Mouse (Mus musculus): ENCODE measurements around the gene Retreg2. TPM values are rescaled to one million over a fixed set of nuclear protein-coding genes. Genes with fewer than 3 reads are reported as not detected.

Retreg2 gene
- 37.5 TPM for polyA plus RNA-seq (2012; fragmentation: generic; extraction: Trizol)
- long read RNA-seq, experiment 1, transcript Retreg2-201 (9 exons, 2,561 nt), result major isoform, 12 of 38 reads
- long read RNA-seq, experiment 1, partial matches to known transcripts, result 18 of 38 reads
- long read RNA-seq, experiment 1, other reads (novel, unspliced or antisense), result 5 of 38 reads
- long read RNA-seq, experiment 2, transcript Retreg2-208 (10 exons, 2,438 nt), result minor isoform, 10 of 84 reads
- long read RNA-seq, experiment 2, transcript Retreg2-201 (9 exons, 2,561 nt), result major isoform, 62 of 84 reads
- long read RNA-seq, experiment 2, partial matches to known transcripts, result 9 of 84 reads
- long read RNA-seq, experiment 2, other reads (novel, unspliced or antisense), result 3 of 84 reads

- H3K4me3 ChIP-seq (ENCODE audit: insufficient read depth, poor library complexity, severe bottlenecking), result peak within 1 kb of the TSS; percentile 50
- TF ChIP-seq CEBPB (IDR thresholded peaks at IDR 0.05; ENCODE audit: low read depth) (no peak), MAX (IDR thresholded peaks at IDR 0.05) (peak; percentile 62), CTCF (IDR thresholded peaks at IDR 0.05; ENCODE audit: control insufficient read depth, insufficient read depth, insufficient read length) (peak; percentile 95), USF1 (IDR thresholded peaks at IDR 0.05; ENCODE audit: low read depth) (peak; percentile 99)
- H3K79me3 ChIP-seq (ENCODE audit: low read depth), result peaks cover 11% of the 10 kb centered on the region
- H3K36me3 ChIP-seq (ENCODE audit: control insufficient read depth, insufficient read depth), result peaks cover 51% of the 10 kb centered on the region
- H3K79me2 ChIP-seq (ENCODE audit: control insufficient read depth, insufficient read depth), result peaks cover 39% of the 10 kb centered on the region
- H3ac ChIP-seq (ENCODE audit: control insufficient read depth, insufficient read length, low read depth), result peak within 1 kb of the TSS; percentile 90
- no peaks in the 10 kb centered on the region for H3K27me3 ChIP-seq (ENCODE audit: control insufficient read depth, insufficient read depth, insufficient read length)
These were observed at the start of gene Retreg2, which contains the start of gene Cnppd1 for GRCm38 (mm10) chr1:75142301-75143261. TSS of gene Retreg2 (plus strand) at chr1:75142778. TSS of gene Cnppd1 (minus strand) at chr1:75142711.

GRCm38 (mm10) chr1:75122211-75122610, 20.4 kb upstream of the Retreg2 start:
- no peaks in the 10 kb centered on the region for H3K27me3 ChIP-seq (ENCODE audit: control insufficient read depth, insufficient read depth, insufficient read length)

GRCm38 (mm10) chr1:75124346-75125321, 17.9 kb upstream of the Retreg2 start, which contains the start of gene Nhej1:
TSS of gene Nhej1 (minus strand) at chr1:75125200.
- Histone ChIP-seq H3K27me3 (ENCODE audit: control insufficient read depth, insufficient read depth, insufficient read length) (no peaks in the 10 kb centered on the region), H3K36me3 (ENCODE audit: control insufficient read depth, insufficient read depth) (no peaks in the 10 kb centered on the region), H3K79me2 (ENCODE audit: control insufficient read depth, insufficient read depth) (no peaks in the 10 kb centered on the region), H3K4me3 (ENCODE audit: insufficient read depth, poor library complexity, severe bottlenecking) (peak within 1 kb of the TSS; percentile 48), H3K79me3 (ENCODE audit: low read depth) (no peaks in the 10 kb centered on the region), H3ac (ENCODE audit: control insufficient read depth, insufficient read length, low read depth) (peak within 1 kb of the TSS; percentile 88)
- TF ChIP-seq MAX (IDR thresholded peaks at IDR 0.05) (peak; percentile 9), CTCF (IDR thresholded peaks at IDR 0.05; ENCODE audit: control insufficient read depth, insufficient read depth, insufficient read length) (peak; percentile 29), FOSL1 (IDR thresholded peaks at IDR 0.05; ENCODE audit: insufficient read depth, low read length, poor library complexity, severe bottlenecking) (no peak)

More at GRCm38 (mm10) chr1:75122211-75122610, 20.4 kb upstream of the Retreg2 start:
- Histone ChIP-seq H3K4me3 (ENCODE audit: insufficient read depth, poor library complexity, severe bottlenecking) (no peak overlapping the region), H3ac (ENCODE audit: control insufficient read depth, insufficient read length, low read depth) (no peak overlapping the region), H3K79me2 (ENCODE audit: control insufficient read depth, insufficient read depth) (no peaks in the 10 kb centered on the region), H3K79me3 (ENCODE audit: low read depth) (no peaks in the 10 kb centered on the region), H3K36me3 (ENCODE audit: control insufficient read depth, insufficient read depth) (no peaks in the 10 kb centered on the region)
- TF ChIP-seq MAX (IDR thresholded peaks at IDR 0.05) (no peak), CTCF (IDR thresholded peaks at IDR 0.05; ENCODE audit: control insufficient read depth, insufficient read depth, insufficient read length) (no peak), FOSL1 (IDR thresholded peaks at IDR 0.05; ENCODE audit: insufficient read depth, low read length, poor library complexity, severe bottlenecking) (no peak), USF1 (IDR thresholded peaks at IDR 0.05; ENCODE audit: low read depth) (no peak), MYOG (IDR thresholded peaks at IDR 0.05; ENCODE audit: control insufficient read depth, extremely low read depth, insufficient read length) (no peak), MYOD1 (IDR thresholded peaks at IDR 0.05; ENCODE audit: control insufficient read depth, insufficient read length, low read depth) (no peak), CEBPB (IDR thresholded peaks at IDR 0.05; ENCODE audit: low read depth) (no peak)

- no peaks in the 10 kb centered on the region for H3K27me3 ChIP-seq (ENCODE audit: control insufficient read depth, insufficient read depth, insufficient read length)
- no peak overlapping the region for H3ac ChIP-seq (ENCODE audit: control insufficient read depth, insufficient read length, low read depth)
- H3K4me3 ChIP-seq (ENCODE audit: insufficient read depth, poor library complexity, severe bottlenecking), result peak overlapping the region; percentile 48
- no peaks in the 10 kb centered on the region for H3K79me2 ChIP-seq (ENCODE audit: control insufficient read depth, insufficient read depth)
- TF ChIP-seq MYOD1 (IDR thresholded peaks at IDR 0.05; ENCODE audit: control insufficient read depth, insufficient read length, low read depth) (no peak), CTCF (IDR thresholded peaks at IDR 0.05; ENCODE audit: control insufficient read depth, insufficient read depth, insufficient read length) (no peak), MAX (IDR thresholded peaks at IDR 0.05) (no peak), FOSL1 (IDR thresholded peaks at IDR 0.05; ENCODE audit: insufficient read depth, low read length, poor library complexity, severe bottlenecking) (no peak), CEBPB (IDR thresholded peaks at IDR 0.05; ENCODE audit: low read depth) (no peak)
- H3K36me3 ChIP-seq (ENCODE audit: control insufficient read depth, insufficient read depth), result no peaks in the 10 kb centered on the region
- no peaks in the 10 kb centered on the region for H3K79me3 ChIP-seq (ENCODE audit: low read depth)
These were observed 17.2 kb upstream of the Retreg2 start for GRCm38 (mm10) chr1:75125418-75125817.

GRCm38 (mm10) chr1:75128641-75129040, 13.9 kb upstream of the Retreg2 start:
- H3K79me2 ChIP-seq (ENCODE audit: control insufficient read depth, insufficient read depth), result no peaks in the 10 kb centered on the region
- no peaks in the 10 kb centered on the region for H3K36me3 ChIP-seq (ENCODE audit: control insufficient read depth, insufficient read depth)
- H3K4me3 ChIP-seq (ENCODE audit: insufficient read depth, poor library complexity, severe bottlenecking), result no peak overlapping the region
- H3K79me3 ChIP-seq (ENCODE audit: low read depth), result no peaks in the 10 kb centered on the region
- no peak for TF ChIP-seq FOSL1 (IDR thresholded peaks at IDR 0.05; ENCODE audit: insufficient read depth, low read length, poor library complexity, severe bottlenecking)
- TF ChIP-seq CTCF (IDR thresholded peaks at IDR 0.05; ENCODE audit: control insufficient read depth, insufficient read depth, insufficient read length), result no peak
- no peak for TF ChIP-seq MYOG (IDR thresholded peaks at IDR 0.05; ENCODE audit: control insufficient read depth, extremely low read depth, insufficient read length)
- no peak for TF ChIP-seq MAX (IDR thresholded peaks at IDR 0.05)
- TF ChIP-seq USF1 (IDR thresholded peaks at IDR 0.05; ENCODE audit: low read depth), result no peak
- no peak for TF ChIP-seq MYOD1 (IDR thresholded peaks at IDR 0.05; ENCODE audit: control insufficient read depth, insufficient read length, low read depth)
- TF ChIP-seq CEBPB (IDR thresholded peaks at IDR 0.05; ENCODE audit: low read depth), result no peak
- H3ac ChIP-seq (ENCODE audit: control insufficient read depth, insufficient read length, low read depth), result no peak overlapping the region
- peaks cover 4% of the 10 kb centered on the region for H3K27me3 ChIP-seq (ENCODE audit: control insufficient read depth, insufficient read depth, insufficient read length)

Measured in C2C12 (cell line).